ENCODE assay signal across 8 mouse cellular contexts in genomic region chr15:99421152-99421551, GRCm38 (mm10). TPM values are rescaled to one million over a fixed set of nuclear protein-coding genes. Genes with fewer than 3 reads are reported as not detected.
DNase-seq lines count a peak whose midpoint lies in the region; ATAC-seq lines count a peak whose summit lies in the region.

No protein-coding gene starts in this region.

- 51% methylated on average over 9 of the region's 9 CpGs for WGBS in lung, embryonic 15.5 days
- 82% methylated on average over 9 of the region's 9 CpGs for whole genome bisulfite sequencing in forebrain, embryonic 10.5 days
- whole genome bisulfite sequencing in intestine, embryonic 15.5 days: 62% methylated on average over 9 of the region's 9 CpGs
- WGBS in midbrain, embryonic 12.5 days: 80% methylated on average over 9 of the region's 9 CpGs

- no peak for DNase-seq in lung, postnatal 14 days
- DNase-seq in forebrain, embryonic 10.5 days (ENCODE audit: extremely low spot score, low spot score): no peak
- no peak for DNase-seq in cerebellum, postnatal 36 days
- no peak for DNase-seq in right cerebral cortex, postnatal 36 days (ENCODE audit: low spot score in 2 of 2)

- ATAC-seq in lung, embryonic 15.5 days (ENCODE audit: borderline replicate concordance, extremely low read depth, low FRiP score, low TSS enrichment): peak; percentile 16; the same call in 1 of the 2 replicates
- peak; percentile 29 for ATAC-seq in intestine, embryonic 15.5 days
- no peak for ATAC-seq in midbrain, embryonic 12.5 days (ENCODE audit: low FRiP score, low read depth)
- no peak for ATAC-seq in cerebellum, adult (ENCODE audit: insufficient number of reproducible peaks, low FRiP score, low TSS enrichment)

- peaks cover 45% of the 10 kb centered on the region for H3K4me1 ChIP-seq in lung, embryonic 15.5 days
- H3K4me1 ChIP-seq in forebrain, embryonic 10.5 days: peaks cover 31% of the 10 kb centered on the region
- 0 out of 2 replicates have a peak, but pooled peaks cover 11% of the 10 kb centered on the region for H3K4me1 ChIP-seq in intestine, embryonic 15.5 days (replicated peaks)
- H3K4me1 ChIP-seq in midbrain, embryonic 12.5 days: peaks cover 14% of the 10 kb centered on the region

- no peaks in the 10 kb centered on the region for H3K27me3 ChIP-seq in lung, embryonic 15.5 days
- H3K27me3 ChIP-seq in forebrain, embryonic 10.5 days (ENCODE audit: poor library complexity, severe bottlenecking): no peaks in the 10 kb centered on the region
- no peaks in the 10 kb centered on the region for H3K27me3 ChIP-seq in intestine, embryonic 15.5 days (replicated peaks)
- no peaks in the 10 kb centered on the region for H3K27me3 ChIP-seq in midbrain, embryonic 12.5 days

- peak overlapping the region; percentile 15; the same call in 1 of the 2 replicates for H3K4me3 ChIP-seq in lung, embryonic 15.5 days
- H3K4me3 ChIP-seq in forebrain, embryonic 10.5 days: peak overlapping the region; percentile 26; the same call in 1 of the 2 replicates
- H3K4me3 ChIP-seq in intestine, embryonic 15.5 days (replicated peaks): no peak overlapping the region
- H3K4me3 ChIP-seq in midbrain, embryonic 12.5 days: no peak overlapping the region

- H3K36me3 ChIP-seq in lung, embryonic 15.5 days: peaks cover 24% of the 10 kb centered on the region
- peaks cover 50% of the 10 kb centered on the region for H3K36me3 ChIP-seq in forebrain, embryonic 10.5 days (replicated peaks)
- H3K36me3 ChIP-seq in intestine, embryonic 15.5 days: peaks cover 11% of the 10 kb centered on the region; the same call in 1 of the 2 replicates
- H3K36me3 ChIP-seq in midbrain, embryonic 12.5 days: peaks cover 33% of the 10 kb centered on the region

- H3K9ac ChIP-seq in lung, embryonic 15.5 days: no peak overlapping the region
- no peak overlapping the region for H3K9ac ChIP-seq in intestine, embryonic 15.5 days
- no peak overlapping the region for H3K9ac ChIP-seq in midbrain, embryonic 12.5 days (replicated peaks)

- H3K4me2 ChIP-seq in lung, embryonic 15.5 days: peak overlapping the region; percentile 51
- H3K4me2 ChIP-seq in intestine, embryonic 15.5 days (replicated peaks): peak overlapping the region; percentile 45
- H3K4me2 ChIP-seq in midbrain, embryonic 12.5 days (replicated peaks): peak overlapping the region; percentile 35

- H3K9me3 ChIP-seq in lung, embryonic 15.5 days: no peaks in the 10 kb centered on the region
- no peaks in the 10 kb centered on the region for H3K9me3 ChIP-seq in forebrain, embryonic 10.5 days
- H3K9me3 ChIP-seq in intestine, embryonic 15.5 days: no peaks in the 10 kb centered on the region
- no peaks in the 10 kb centered on the region for H3K9me3 ChIP-seq in midbrain, embryonic 12.5 days

- peak overlapping the region; percentile 98 for H3K27ac ChIP-seq in lung, embryonic 15.5 days
- peak overlapping the region; percentile 91 for H3K27ac ChIP-seq in forebrain, embryonic 10.5 days
- H3K27ac ChIP-seq in intestine, embryonic 15.5 days: peak overlapping the region; percentile 78
- peak overlapping the region; percentile 80 for H3K27ac ChIP-seq in midbrain, embryonic 12.5 days (replicated peaks)

RNA-seq across cellular contexts. Expression of gene Tmbim6, which starts 28.5 kb away (rescaled TPM):
- 382 and 427 TPM in 2 replicates for polyA plus RNA-seq in lung, embryonic 15.5 days (2015; fragmentation: Nextera tagmentation; extraction: Ambion mirVana)
- 267 and 272 TPM in 2 replicates for polyA plus RNA-seq in forebrain, embryonic 10.5 days (2016; fragmentation: Nextera tagmentation; extraction: Ambion mirVana)
- polyA plus RNA-seq in intestine, embryonic 15.5 days (2015; fragmentation: Nextera tagmentation; extraction: Ambion mirVana): 530 and 607 TPM in 2 replicates
- polyA plus RNA-seq in midbrain, embryonic 12.5 days (2016; fragmentation: Nextera tagmentation; extraction: Ambion mirVana): 251 and 255 TPM in 2 replicates

RNA-seq across cellular contexts. Expression of gene Nckap5l, which starts 36.4 kb away (rescaled TPM):
- polyA plus RNA-seq in lung, embryonic 15.5 days (2015; fragmentation: Nextera tagmentation; extraction: Ambion mirVana): 8.7 and 11.6 TPM in 2 replicates
- 10.9 and 13.7 TPM in 2 replicates for polyA plus RNA-seq in forebrain, embryonic 10.5 days (2016; fragmentation: Nextera tagmentation; extraction: Ambion mirVana)
- polyA plus RNA-seq in intestine, embryonic 15.5 days (2015; fragmentation: Nextera tagmentation; extraction: Ambion mirVana): 4.7 and 5.9 TPM in 2 replicates
- polyA plus RNA-seq in midbrain, embryonic 12.5 days (2016; fragmentation: Nextera tagmentation; extraction: Ambion mirVana): 12.9 and 15.8 TPM in 2 replicates

RNA-seq across cellular contexts. Expression of gene Fmnl3, which starts 50.9 kb away (rescaled TPM):
- polyA plus RNA-seq in lung, embryonic 15.5 days (2015; fragmentation: Nextera tagmentation; extraction: Ambion mirVana): 34.5 and 34.9 TPM in 2 replicates
- polyA plus RNA-seq in forebrain, embryonic 10.5 days (2016; fragmentation: Nextera tagmentation; extraction: Ambion mirVana): 14.3 and 16.9 TPM in 2 replicates
- 16.3 and 17.3 TPM in 2 replicates for polyA plus RNA-seq in intestine, embryonic 15.5 days (2015; fragmentation: Nextera tagmentation; extraction: Ambion mirVana)
- 15.1 and 16.4 TPM in 2 replicates for polyA plus RNA-seq in midbrain, embryonic 12.5 days (2016; fragmentation: Nextera tagmentation; extraction: Ambion mirVana)

RNA-seq across cellular contexts. Expression of gene Bcdin3d, which starts 53.4 kb away (rescaled TPM):
- 15.0 and 16.1 TPM in 2 replicates for polyA plus RNA-seq in lung, embryonic 15.5 days (2015; fragmentation: Nextera tagmentation; extraction: Ambion mirVana)
- polyA plus RNA-seq in forebrain, embryonic 10.5 days (2016; fragmentation: Nextera tagmentation; extraction: Ambion mirVana): 19.6 and 20.5 TPM in 2 replicates
- 13.2 and 15.6 TPM in 2 replicates for polyA plus RNA-seq in intestine, embryonic 15.5 days (2015; fragmentation: Nextera tagmentation; extraction: Ambion mirVana)
- 19.9 and 20.1 TPM in 2 replicates for polyA plus RNA-seq in midbrain, embryonic 12.5 days (2016; fragmentation: Nextera tagmentation; extraction: Ambion mirVana)

Comparison
In these comparisons a context has a peak if more than half of its experiments do, and no peak if none do; other contexts are left out.
1. ATAC-seq: peak in lung, embryonic 15.5 days (single experiment) and intestine, embryonic 15.5 days (single experiment); none in midbrain, embryonic 12.5 days (single experiment) and cerebellum, adult (single experiment).
2. H3K4me3 ChIP-seq: peak in lung, embryonic 15.5 days (single experiment) and forebrain, embryonic 10.5 days (single experiment); none in intestine, embryonic 15.5 days (single experiment) and midbrain, embryonic 12.5 days (single experiment).
3. Peak in every context shown above with its lines, with median percentiles within 50 percentile points of each other: H3K27ac ChIP-seq and H3K4me2 ChIP-seq.